Mouse (Mus musculus): ENCODE measurements around the gene Sh2d1b2. TPM values are rescaled to one million over a fixed set of nuclear protein-coding genes. Genes with fewer than 3 reads are reported as not detected.

Sh2d1b2 gene
- polyA plus RNA-seq, 1 experiment, result 0.04 TPM

DNA sequence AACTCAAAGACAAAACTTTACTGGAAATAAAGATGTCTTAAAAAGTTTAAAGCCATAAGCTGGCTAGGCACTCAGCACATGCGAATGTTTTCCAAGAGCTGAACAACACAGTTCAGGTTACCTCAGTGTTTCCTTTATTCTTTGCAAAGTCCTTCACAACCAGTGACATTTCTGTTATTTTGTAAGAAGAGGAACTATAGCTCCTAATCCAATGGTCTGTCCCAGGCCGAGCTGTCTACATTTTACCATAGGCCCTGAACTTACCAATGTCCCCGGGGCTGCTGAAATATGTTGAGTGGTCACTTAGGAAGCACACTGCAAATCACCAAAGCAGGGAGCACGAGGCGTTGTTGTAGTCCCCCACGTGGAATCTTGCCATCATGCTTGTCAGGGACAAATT is 37.7 kb downstream of the Sh2d1b2 start:
- Histone ChIP-seq H3K4me3 (ENCODE audit: control insufficient read depth, insufficient read depth, low read length) (no peak overlapping the region), H3K27ac (ENCODE audit: control insufficient read depth, insufficient read depth, low read length) (no peak overlapping the region), H3K4me1 (replicated peaks; ENCODE audit: control insufficient read depth, insufficient read depth, low read length) (no peaks in the 10 kb centered on the region), H3K36me3 (ENCODE audit: control insufficient read depth, insufficient read depth, low read length) (no peaks in the 10 kb centered on the region), H3K27me3 (ENCODE audit: control insufficient read depth, insufficient read depth, low read length) (no peaks in the 10 kb centered on the region)
- 76% methylated on average over 6 of the region's 6 CpGs for WGBS
- no peak for TF ChIP-seq POLR2A (IDR thresholded peaks at IDR 0.05; ENCODE audit: control insufficient read depth, extremely low read depth, insufficient read depth, low read length, poor library complexity)
- no peak for TF ChIP-seq CTCF (IDR thresholded peaks at IDR 0.05; ENCODE audit: borderline replicate concordance, control insufficient read depth, extremely low read depth, insufficient read depth, low read length, poor library complexity)
- DNase-seq, result no peak

DNA sequence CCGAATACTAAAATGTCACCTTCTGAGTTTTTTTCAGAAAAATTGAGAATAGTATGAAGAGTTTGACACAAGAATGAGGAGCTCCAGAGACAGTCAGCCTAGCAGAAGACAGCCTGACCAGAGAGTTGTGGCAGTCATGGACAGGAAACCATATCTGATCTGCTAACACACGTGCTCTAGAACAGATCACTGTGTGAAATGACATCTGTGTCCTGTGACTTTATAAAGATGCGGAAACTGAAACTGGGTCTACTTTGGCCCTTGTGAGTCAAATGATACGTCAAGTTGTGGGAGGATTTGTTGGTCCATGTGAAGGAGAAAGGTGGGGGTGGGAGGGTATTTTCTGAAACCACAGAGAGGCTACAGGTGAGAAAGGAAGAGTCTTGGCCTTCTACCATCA is 38.1 kb downstream of the Sh2d1b2 start:
- H3K4me3 ChIP-seq (ENCODE audit: control insufficient read depth, insufficient read depth, low read length), result no peak overlapping the region
- 50% methylated on average over 4 of the region's 4 CpGs for WGBS
- H3K4me1 ChIP-seq (replicated peaks; ENCODE audit: control insufficient read depth, insufficient read depth, low read length), result no peaks in the 10 kb centered on the region
- no peaks in the 10 kb centered on the region for H3K27me3 ChIP-seq (ENCODE audit: control insufficient read depth, insufficient read depth, low read length)
- H3K27ac ChIP-seq (ENCODE audit: control insufficient read depth, insufficient read depth, low read length), result no peak overlapping the region
- no peak for TF ChIP-seq POLR2A (IDR thresholded peaks at IDR 0.05; ENCODE audit: control insufficient read depth, extremely low read depth, insufficient read depth, low read length, poor library complexity)
- TF ChIP-seq CTCF (IDR thresholded peaks at IDR 0.05; ENCODE audit: borderline replicate concordance, control insufficient read depth, extremely low read depth, insufficient read depth, low read length, poor library complexity), result no peak
- no peak for DNase-seq
- H3K36me3 ChIP-seq (ENCODE audit: control insufficient read depth, insufficient read depth, low read length), result no peaks in the 10 kb centered on the region

DNA sequence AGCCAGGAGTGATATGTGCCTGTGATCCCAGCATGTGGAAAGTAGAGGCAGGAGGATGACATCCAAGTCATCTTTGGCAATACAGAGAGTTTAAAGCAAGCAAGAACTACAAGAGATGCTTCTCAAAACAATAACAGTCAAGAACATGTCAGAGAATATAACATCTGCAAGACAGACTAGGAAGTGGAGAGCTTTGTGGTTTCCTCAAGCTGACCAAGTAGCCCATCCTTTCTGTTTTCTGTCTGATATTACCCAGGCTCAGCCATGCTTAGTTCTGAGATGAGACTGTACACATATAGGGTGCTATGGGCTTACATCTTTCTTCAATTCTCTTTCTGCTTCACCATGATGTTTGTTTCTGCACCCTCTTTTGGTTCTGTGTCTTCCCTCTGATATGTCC is 40.7 kb downstream of the Sh2d1b2 start:
- no peaks in the 10 kb centered on the region for H3K4me1 ChIP-seq (replicated peaks; ENCODE audit: control insufficient read depth, insufficient read depth, low read length)
- H3K27me3 ChIP-seq (ENCODE audit: control insufficient read depth, insufficient read depth, low read length), result no peaks in the 10 kb centered on the region
- H3K4me3 ChIP-seq (ENCODE audit: control insufficient read depth, insufficient read depth, low read length), result no peak overlapping the region
- no peak for TF ChIP-seq CTCF (IDR thresholded peaks at IDR 0.05; ENCODE audit: borderline replicate concordance, control insufficient read depth, extremely low read depth, insufficient read depth, low read length, poor library complexity)
- TF ChIP-seq POLR2A (IDR thresholded peaks at IDR 0.05; ENCODE audit: control insufficient read depth, extremely low read depth, insufficient read depth, low read length, poor library complexity), result no peak
- no peaks in the 10 kb centered on the region for H3K36me3 ChIP-seq (ENCODE audit: control insufficient read depth, insufficient read depth, low read length)
- H3K27ac ChIP-seq (ENCODE audit: control insufficient read depth, insufficient read depth, low read length), result no peak overlapping the region
- no peak for DNase-seq

DNA sequence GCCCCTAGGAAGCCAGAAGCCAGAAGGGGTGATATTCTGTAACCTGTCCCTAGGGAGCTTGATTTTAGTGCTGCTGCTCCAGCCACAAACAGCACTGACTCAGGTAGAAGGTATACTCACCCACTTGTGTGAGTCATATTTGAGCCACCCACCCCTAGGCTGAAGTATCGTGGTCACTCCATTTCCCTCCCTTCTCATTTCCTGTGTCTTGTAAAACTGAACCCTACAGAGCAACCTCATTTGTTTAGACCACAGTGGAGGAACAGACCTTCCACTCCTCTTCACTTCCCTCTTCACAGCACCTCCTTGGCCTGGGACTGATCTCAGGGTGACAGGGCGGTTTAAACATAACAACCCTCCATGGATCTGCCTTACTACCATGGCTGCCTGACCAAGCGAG is 44.5 kb downstream of the Sh2d1b2 start, which contains the start of gene Sh2d1b1:
Sh2d1b1 (plus strand) TSS at position 305 of the 400 bp plus-strand sequence.
- no peak for DNase-seq
- H3K4me1 ChIP-seq (replicated peaks; ENCODE audit: control insufficient read depth, insufficient read depth, low read length), result no peaks in the 10 kb centered on the region
- TF ChIP-seq CTCF (IDR thresholded peaks at IDR 0.05; ENCODE audit: borderline replicate concordance, control insufficient read depth, extremely low read depth, insufficient read depth, low read length, poor library complexity) (no peak), POLR2A (IDR thresholded peaks at IDR 0.05; ENCODE audit: control insufficient read depth, extremely low read depth, insufficient read depth, low read length, poor library complexity) (no peak)
- H3K27me3 ChIP-seq (ENCODE audit: control insufficient read depth, insufficient read depth, low read length), result no peaks in the 10 kb centered on the region
- H3K27ac ChIP-seq (ENCODE audit: control insufficient read depth, insufficient read depth, low read length), result no peak within 1 kb of the TSS
- no peak within 1 kb of the TSS for H3K4me3 ChIP-seq (ENCODE audit: control insufficient read depth, insufficient read depth, low read length)
- no peaks in the 10 kb centered on the region for H3K36me3 ChIP-seq (ENCODE audit: control insufficient read depth, insufficient read depth, low read length)
- 52% methylated on average over 3 of the region's 3 CpGs for WGBS

DNA sequence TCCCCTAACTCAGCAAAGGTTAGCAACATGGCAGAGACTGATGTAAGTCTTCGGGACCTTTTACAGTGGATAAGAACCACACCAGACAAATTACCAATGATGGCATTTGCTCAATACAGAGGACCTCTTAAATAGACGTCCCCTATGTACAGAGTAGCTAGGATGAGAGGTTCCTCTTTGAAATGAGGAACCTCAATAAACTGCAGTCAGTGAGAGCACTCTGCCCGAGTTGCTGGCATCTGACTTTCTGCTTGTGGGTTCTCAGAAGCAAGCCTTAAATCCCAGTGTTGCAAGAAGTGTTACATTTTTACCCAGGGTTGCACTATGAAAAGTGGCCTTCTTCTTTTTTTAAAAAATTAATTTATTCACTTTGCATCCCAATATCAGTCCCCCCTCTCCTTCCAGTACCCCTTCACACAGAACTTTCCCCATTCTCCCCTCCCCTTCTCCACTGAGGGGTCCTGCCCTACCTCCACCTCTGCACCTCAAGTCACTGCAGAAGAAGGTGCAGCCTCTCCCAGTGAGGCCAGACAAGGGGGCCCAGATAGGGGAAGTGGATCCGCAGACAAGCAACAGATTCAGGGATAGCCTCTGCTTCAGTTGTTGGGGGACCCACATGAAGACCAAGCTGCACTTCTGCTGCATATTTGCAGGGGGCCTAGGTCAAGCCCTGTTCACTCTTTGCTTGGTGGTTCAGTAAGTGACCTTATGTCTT is 50.0 kb downstream of the Sh2d1b2 start:
- 31% methylated on average over 4 of the region's 4 CpGs for WGBS
- Histone ChIP-seq H3K36me3 (ENCODE audit: control insufficient read depth, insufficient read depth, low read length) (no peaks in the 10 kb centered on the region), H3K27ac (ENCODE audit: control insufficient read depth, insufficient read depth, low read length) (no peak overlapping the region), H3K4me1 (replicated peaks; ENCODE audit: control insufficient read depth, insufficient read depth, low read length) (no peaks in the 10 kb centered on the region), H3K4me3 (ENCODE audit: control insufficient read depth, insufficient read depth, low read length) (no peak overlapping the region), H3K27me3 (ENCODE audit: control insufficient read depth, insufficient read depth, low read length) (no peaks in the 10 kb centered on the region)
- DNase-seq, result no peak
- TF ChIP-seq CTCF (IDR thresholded peaks at IDR 0.05; ENCODE audit: borderline replicate concordance, control insufficient read depth, extremely low read depth, insufficient read depth, low read length, poor library complexity), result no peak
- TF ChIP-seq POLR2A (IDR thresholded peaks at IDR 0.05; ENCODE audit: control insufficient read depth, extremely low read depth, insufficient read depth, low read length, poor library complexity), result no peak

DNA sequence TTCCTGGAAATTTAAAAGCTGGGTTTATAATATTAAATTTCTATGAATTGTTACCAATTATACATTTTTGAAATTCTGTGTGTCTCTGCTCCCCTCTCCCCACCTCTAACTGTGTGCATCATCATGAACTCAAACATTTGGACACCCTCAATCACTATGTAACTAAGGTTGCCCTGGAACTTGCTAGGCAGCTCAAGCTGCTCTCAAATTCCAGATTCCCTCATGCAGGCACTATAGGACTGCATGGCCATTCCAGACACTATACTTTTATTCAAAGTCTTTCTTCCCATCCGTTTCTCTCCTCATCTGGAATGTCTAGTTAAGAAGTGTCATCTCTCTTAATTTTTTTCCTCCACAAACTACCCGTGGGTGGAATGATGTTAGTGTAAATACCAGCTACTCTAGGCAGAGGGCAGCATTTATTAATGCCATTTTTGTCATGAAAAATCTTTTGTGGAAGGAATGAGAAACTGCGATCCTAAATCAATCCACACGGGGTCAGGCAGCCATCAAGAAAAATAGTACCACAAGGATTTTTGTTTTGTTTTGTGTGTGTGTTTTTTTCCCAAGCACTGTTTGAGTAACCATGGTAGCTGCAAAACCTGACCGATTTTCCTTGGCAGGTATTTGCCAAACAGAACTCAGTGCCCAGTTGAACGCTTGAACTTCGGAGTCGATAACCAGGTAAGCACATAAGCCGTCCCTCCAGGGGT is 59.8 kb downstream of the Sh2d1b2 start:
- 49% methylated on average over 9 of the region's 9 CpGs for WGBS
- Histone ChIP-seq H3K4me1 (replicated peaks; ENCODE audit: control insufficient read depth, insufficient read depth, low read length) (no peaks in the 10 kb centered on the region), H3K36me3 (ENCODE audit: control insufficient read depth, insufficient read depth, low read length) (no peaks in the 10 kb centered on the region), H3K4me3 (ENCODE audit: control insufficient read depth, insufficient read depth, low read length) (no peak overlapping the region), H3K27ac (ENCODE audit: control insufficient read depth, insufficient read depth, low read length) (no peak overlapping the region), H3K27me3 (ENCODE audit: control insufficient read depth, insufficient read depth, low read length) (no peaks in the 10 kb centered on the region)
- TF ChIP-seq CTCF (IDR thresholded peaks at IDR 0.05; ENCODE audit: borderline replicate concordance, control insufficient read depth, extremely low read depth, insufficient read depth, low read length, poor library complexity), result no peak
- TF ChIP-seq POLR2A (IDR thresholded peaks at IDR 0.05; ENCODE audit: control insufficient read depth, extremely low read depth, insufficient read depth, low read length, poor library complexity), result no peak
- DNase-seq, result no peak
